Mouse (Mus musculus) liver, adult 2 months (tissue): ENCODE measurements at regions not wholly inside any gene's neighbourhood (a gene's known extent, or its start where the extent isn't known, plus 50 kb on each side); places are given as distances from the start of the nearest gene placed in this dataset.

Source experiments
- DNase-seq: peaks from one replicate; pipeline ENCODE4 v3.0.0-alpha.2; 2011; ENCODE audit warnings: low read depth, low spot score; ENCODE audit errors: extremely low read depth
- H3K27ac ChIP-seq: fragments of 200-500 bp; replicated peaks from 2 replicates; pipeline ENCODE4 v1.5.1; 2012; ENCODE audit warnings: low read depth, mild to moderate bottlenecking, control low read depth, inconsistent platforms, low read length; ENCODE audit not compliant: insufficient read depth
- H3K27me3 ChIP-seq: fragments of 200-500 bp; 2 replicates; pipeline ENCODE4 v1.6.1; 2012; ENCODE audit warnings: mild to moderate bottlenecking, moderate library complexity, low read length, inconsistent platforms; ENCODE audit not compliant: control insufficient read depth, insufficient read depth
- H3K36me3 ChIP-seq: fragments of 200-500 bp; 2 replicates; pipeline ENCODE4 v1.6.1; 2012; ENCODE audit warnings: low read length, inconsistent platforms; ENCODE audit not compliant: control insufficient read depth, insufficient read depth
- H3K4me1 ChIP-seq: fragments of 200-500 bp; 2 replicates; pipeline ENCODE4 v1.6.1; 2011; ENCODE audit warnings: low read length; ENCODE audit not compliant: control insufficient read depth, insufficient read depth
- H3K4me3 ChIP-seq: fragments of 200-500 bp; 2 replicates; pipeline ENCODE4 v1.5.1; 2011; ENCODE audit warnings: low read depth, mild to moderate bottlenecking, control low read depth, low read length, moderate library complexity; ENCODE audit not compliant: insufficient read depth
- H3K79me2 ChIP-seq: fragments of 200-500 bp; 2 replicates; pipeline ENCODE4 v1.6.1; 2012; ENCODE audit warnings: inconsistent platforms, mild to moderate bottlenecking, low read length, moderate library complexity; ENCODE audit not compliant: control insufficient read depth, insufficient read depth
- H3K9ac ChIP-seq: fragments of 200-500 bp; 2 replicates; pipeline ENCODE4 v1.6.1; 2012; ENCODE audit warnings: low read depth, mild to moderate bottlenecking, control low read depth, inconsistent platforms, low read length
- CTCF ChIP-seq: fragments of 200-500 bp; IDR thresholded peaks from 2 replicates; pipeline ENCODE4 v1.5.1; 2011; ENCODE audit warnings: low read depth, low read length, control low read depth
- POLR2A ChIP-seq: fragments of 200-500 bp; IDR thresholded peaks from 2 replicates; pipeline ENCODE4 v1.6.1; 2011; ENCODE audit warnings: low read length, control low read depth; ENCODE audit not compliant: insufficient read depth; ENCODE audit errors: extremely low read depth
- WGBS: fragments of 180-500 bp; shearing (Covaris S2); methylation state at CpG from one replicate; pipeline ENCODE4 v1.1.7; 2018; 5-methylcytosine and 5-hydroxymethylcytosine counted together

- H3K27ac ChIP-seq, result no peak overlapping the region
- H3K79me2 ChIP-seq, result no peaks in the 10 kb centered on the region
- no peaks in the 10 kb centered on the region for H3K4me1 ChIP-seq
- H3K9ac ChIP-seq, result no peak overlapping the region
- H3K36me3 ChIP-seq, result no peaks in the 10 kb centered on the region
- H3K27me3 ChIP-seq, result no peaks in the 10 kb centered on the region
- DNase-seq, result peak; percentile 7
- 95% methylated on average over 2 of the region's 2 CpGs for WGBS
- no peak overlapping the region for H3K4me3 ChIP-seq
- TF ChIP-seq CTCF (no peak), POLR2A (no peak)
Observed at GRCm38 (mm10) chr9:84304398-84304797, 379.5 kb downstream of the Bckdhb start.

GRCm38 (mm10) chr9:84318811-84319210 is 393.9 kb downstream of the Bckdhb start:
- no peak overlapping the region for H3K9ac ChIP-seq

GRCm38 (mm10) chr9:84319338-84319737 is 394.4 kb downstream of the Bckdhb start:
- Histone ChIP-seq H3K79me2 (no peaks in the 10 kb centered on the region), H3K27ac (no peak overlapping the region), H3K27me3 (no peaks in the 10 kb centered on the region), H3K36me3 (no peaks in the 10 kb centered on the region), H3K4me1 (no peaks in the 10 kb centered on the region), H3K9ac (no peak overlapping the region), H3K4me3 (no peak overlapping the region)
- TF ChIP-seq POLR2A (no peak), CTCF (no peak)
- 88% methylated on average over 2 of the region's 2 CpGs for WGBS
- DNase-seq, result no peak

More at GRCm38 (mm10) chr9:84318811-84319210, 393.9 kb downstream of the Bckdhb start:
- DNase-seq, result no peak
- no peaks in the 10 kb centered on the region for H3K4me1 ChIP-seq
- no peak overlapping the region for H3K4me3 ChIP-seq
- H3K27ac ChIP-seq, result no peak overlapping the region
- no peaks in the 10 kb centered on the region for H3K79me2 ChIP-seq
- 84% methylated on average over 2 of the region's 2 CpGs for WGBS
- no peaks in the 10 kb centered on the region for H3K27me3 ChIP-seq
- H3K36me3 ChIP-seq, result no peaks in the 10 kb centered on the region
- TF ChIP-seq CTCF, result no peak
- no peak for TF ChIP-seq POLR2A

GRCm38 (mm10) chr9:84323145-84323544 is 398.2 kb downstream of the Bckdhb start:
- no peak overlapping the region for H3K4me3 ChIP-seq
- DNase-seq, result no peak
- no peaks in the 10 kb centered on the region for H3K27me3 ChIP-seq
- H3K4me1 ChIP-seq, result no peaks in the 10 kb centered on the region
- TF ChIP-seq CTCF (no peak), POLR2A (no peak)
- no peaks in the 10 kb centered on the region for H3K79me2 ChIP-seq
- WGBS, result 61% methylated on average over 2 of the region's 2 CpGs
- H3K27ac ChIP-seq, result no peak overlapping the region
- H3K9ac ChIP-seq, result no peak overlapping the region
- H3K36me3 ChIP-seq, result no peaks in the 10 kb centered on the region

- no peak for DNase-seq
- H3K79me2 ChIP-seq, result no peaks in the 10 kb centered on the region
- WGBS, result 88% methylated on average over 4 of the region's 4 CpGs
Observed at GRCm38 (mm10) chr9:84331083-84331602, 406.2 kb downstream of the Bckdhb start.

GRCm38 (mm10) chr9:84343435-84344095 is 418.6 kb downstream of the Bckdhb start:
- no peak overlapping the region for H3K27ac ChIP-seq
- H3K27me3 ChIP-seq, result no peaks in the 10 kb centered on the region
- TF ChIP-seq CTCF, result peak; percentile 61
- no peak for TF ChIP-seq POLR2A
- 23% methylated on average over 7 of the region's 7 CpGs for WGBS
- H3K4me3 ChIP-seq, result no peak overlapping the region
- H3K9ac ChIP-seq, result no peak overlapping the region
- no peaks in the 10 kb centered on the region for H3K36me3 ChIP-seq
- H3K79me2 ChIP-seq, result no peaks in the 10 kb centered on the region
- peak; percentile 14 for DNase-seq
- no peaks in the 10 kb centered on the region for H3K4me1 ChIP-seq

More at GRCm38 (mm10) chr9:84331083-84331602, 406.2 kb downstream of the Bckdhb start:
- Histone ChIP-seq H3K27ac (no peak overlapping the region), H3K36me3 (no peaks in the 10 kb centered on the region), H3K27me3 (no peaks in the 10 kb centered on the region; the same call in 1 of the 2 replicates), H3K4me1 (no peaks in the 10 kb centered on the region), H3K9ac (no peak overlapping the region), H3K4me3 (no peak overlapping the region)
- TF ChIP-seq CTCF (no peak), POLR2A (no peak)
